Mouse (Mus musculus) R1 (cell line): ENCODE measurements around the gene Msh4.
"Not testable (repeated sequence)": the region's sequence is repeated elsewhere in the genome, so short reads cannot be mapped to it uniquely, and the experiment has no call there.

Source experiments
- DNase-seq: peaks from one replicate; pipeline ENCODE4 v3.0.0-alpha.2; 2018; ENCODE audit warnings: low read depth, low spot score

Msh4 gene

DNA sequence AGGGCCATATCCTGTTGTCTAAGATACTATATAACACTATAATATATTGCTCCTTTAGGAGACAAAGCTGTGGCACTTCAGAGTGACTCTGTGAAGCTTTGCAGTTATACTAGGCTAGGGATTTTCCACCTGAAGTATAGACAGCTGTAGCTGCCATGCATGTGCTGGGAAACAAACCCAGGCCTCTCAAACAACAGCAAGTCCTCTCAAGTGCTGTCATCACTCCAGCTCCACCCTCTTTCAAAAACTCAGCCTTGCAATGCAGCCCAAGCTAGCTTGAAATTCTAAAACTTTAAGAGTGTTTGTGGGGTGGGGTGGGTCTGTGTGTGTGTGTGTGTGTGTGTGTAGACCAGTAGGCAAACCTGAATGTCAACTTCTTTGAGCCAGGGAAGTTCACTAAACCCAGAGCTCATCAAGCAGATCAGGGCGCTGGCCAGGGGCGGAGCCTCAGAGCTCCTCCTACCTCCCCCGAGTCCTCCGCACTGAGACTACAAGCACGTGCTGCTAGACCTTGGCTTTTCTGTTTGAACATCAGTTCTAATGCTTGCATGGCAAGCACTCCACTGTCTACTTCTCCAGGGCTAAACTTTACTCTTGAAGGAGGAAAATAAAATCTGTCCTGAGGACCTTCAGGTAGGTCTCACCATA, 56.4 kb downstream of the Msh4 start:
- no peak for DNase-seq

GRCm38 (mm10) chr3:153847207-153847733, 58.7 kb downstream of the Msh4 start:
- DNase-seq: no peak

DNA sequence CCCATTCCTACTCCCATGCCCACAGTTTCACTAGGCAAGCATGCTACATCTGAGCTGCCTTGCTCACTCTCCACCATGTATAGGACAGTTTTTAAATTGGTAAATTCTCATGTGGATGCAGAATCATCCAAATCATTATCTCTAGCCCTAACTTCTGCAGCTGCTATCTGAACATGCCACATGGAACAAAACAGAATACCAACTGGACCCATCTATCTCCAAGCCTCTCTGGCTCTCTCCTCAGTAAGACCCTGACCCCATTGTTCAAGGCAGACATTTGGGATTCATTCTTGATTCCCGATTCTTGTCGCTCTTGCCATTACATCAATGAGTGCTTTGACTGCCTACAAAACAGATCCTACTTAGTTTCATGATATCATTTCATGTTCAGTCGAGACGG, 59.8 kb downstream of the Msh4 start:
- DNase-seq: no peak

GRCm38 (mm10) chr3:153845500-153845899, 60.4 kb downstream of the Msh4 start:
- no peak for DNase-seq

DNA sequence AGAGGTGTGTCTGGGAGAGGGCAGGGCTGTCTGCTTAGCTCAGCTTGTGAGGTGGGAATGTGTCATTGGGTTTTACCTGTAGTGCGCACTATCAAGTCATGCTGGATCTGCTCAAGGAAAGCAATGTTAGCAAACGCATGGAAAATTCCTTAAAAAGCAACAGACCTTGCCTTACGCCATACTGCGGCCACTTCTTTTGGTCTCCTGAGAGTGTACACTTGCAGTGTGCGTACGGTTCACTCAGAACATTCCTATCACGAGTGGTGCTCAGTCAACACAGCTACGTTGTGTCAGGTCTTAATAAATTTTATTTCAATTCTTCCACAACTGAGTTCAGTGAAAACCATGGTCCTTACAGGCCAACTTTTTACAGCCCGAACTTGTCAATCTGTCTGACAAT, 61.2 kb downstream of the Msh4 start:
- DNase-seq: no peak

- DNase-seq: no peak
Observed at GRCm38 (mm10) chr3:153844030-153844429, 61.9 kb downstream of the Msh4 start, which contains the start of gene Asb17. Gene Asb17 (plus strand): TSS chr3:153844209.

GRCm38 (mm10) chr3:153837593-153837992, 68.3 kb downstream of the Msh4 start:
- no peak for DNase-seq

DNA sequence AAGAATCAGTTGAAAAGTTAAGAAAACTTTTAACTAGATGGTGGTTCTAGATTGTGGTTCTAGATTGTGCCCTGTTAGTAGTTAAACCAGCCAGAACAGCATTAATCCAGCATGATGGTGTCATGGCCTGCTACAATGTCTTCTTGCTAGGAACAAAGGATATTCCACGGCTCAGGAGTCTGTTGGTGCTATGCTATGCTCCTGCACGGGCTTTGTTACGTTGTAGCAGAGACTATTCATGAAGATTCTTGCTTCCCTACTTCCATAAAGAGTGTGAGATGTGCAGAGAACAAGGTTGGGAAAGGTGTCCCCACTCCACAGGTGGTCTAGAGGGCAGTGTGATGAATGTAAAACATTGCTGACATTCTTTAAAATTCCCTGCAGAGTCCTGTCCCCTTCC, 69.6 kb downstream of the Msh4 start:
- no peak for DNase-seq

GRCm38 (mm10) chr3:153835455-153836086, 70.4 kb downstream of the Msh4 start:
- peak; percentile 62 for DNase-seq

DNA sequence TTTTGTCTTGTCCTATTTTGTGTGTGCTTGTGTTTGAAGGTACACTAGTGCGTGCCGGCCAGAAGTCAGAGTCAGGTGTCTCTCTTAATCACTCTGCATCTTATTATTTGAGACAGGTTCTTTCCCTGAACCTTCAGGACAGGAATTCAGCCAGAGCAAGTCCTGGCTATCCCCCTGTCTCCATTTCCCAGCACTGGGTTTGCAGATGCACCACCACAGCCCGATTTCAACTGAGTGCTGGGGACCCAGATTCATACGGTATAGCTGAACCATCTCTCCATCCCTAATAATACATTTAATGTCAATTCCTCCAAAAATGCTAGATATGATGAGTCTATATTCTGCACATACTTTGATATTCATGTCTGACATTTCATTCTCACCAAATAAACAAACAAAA, 71.9 kb downstream of the Msh4 start:
- DNase-seq: no peak

DNA sequence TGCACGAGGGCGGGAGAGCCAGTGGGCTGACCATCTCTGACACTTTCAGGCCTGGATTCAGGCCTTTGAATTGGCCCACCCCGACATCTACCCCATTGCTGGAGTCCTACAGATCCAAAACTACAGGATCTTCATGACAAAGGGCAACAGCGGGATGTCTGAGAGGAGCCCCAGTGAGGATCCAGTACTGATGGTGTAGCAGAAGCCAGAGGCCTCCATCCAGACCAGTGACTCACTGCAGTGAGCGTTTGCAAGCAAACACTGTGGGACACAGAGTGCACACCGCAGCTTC, 73.3 kb downstream of the Msh4 start:
- no peak for DNase-seq

GRCm38 (mm10) chr3:153831873-153832653, 73.9 kb downstream of the Msh4 start:
- no peak for DNase-seq

- peak; percentile 35 for DNase-seq
Observed at GRCm38 (mm10) chr3:153831014-153831872, 74.7 kb downstream of the Msh4 start.

GRCm38 (mm10) chr3:153829788-153830187, 76.2 kb downstream of the Msh4 start:
- DNase-seq: not testable (repeated sequence)

- no peak for DNase-seq
Observed at GRCm38 (mm10) chr3:153826616-153827015, 79.3 kb downstream of the Msh4 start.

DNA sequence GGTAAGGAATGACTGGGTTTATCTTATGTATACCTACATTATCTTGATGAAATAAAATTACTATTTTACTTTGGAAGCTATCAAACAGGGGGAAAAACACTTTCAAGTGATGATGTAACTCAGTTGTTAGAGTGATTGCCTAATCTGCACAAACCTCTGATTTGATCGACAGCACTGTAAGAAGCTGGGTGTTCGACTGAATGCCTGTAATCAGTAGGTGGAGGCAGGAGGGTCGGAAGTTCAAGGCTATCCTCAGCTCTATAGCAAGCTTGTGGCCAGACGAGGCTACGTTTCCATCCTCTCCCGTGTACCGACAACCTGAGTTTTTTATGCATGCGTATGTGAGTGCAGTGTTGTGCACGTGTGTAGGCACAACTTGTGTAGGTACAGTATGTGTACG, 80.7 kb downstream of the Msh4 start:
- no peak for DNase-seq

DNA sequence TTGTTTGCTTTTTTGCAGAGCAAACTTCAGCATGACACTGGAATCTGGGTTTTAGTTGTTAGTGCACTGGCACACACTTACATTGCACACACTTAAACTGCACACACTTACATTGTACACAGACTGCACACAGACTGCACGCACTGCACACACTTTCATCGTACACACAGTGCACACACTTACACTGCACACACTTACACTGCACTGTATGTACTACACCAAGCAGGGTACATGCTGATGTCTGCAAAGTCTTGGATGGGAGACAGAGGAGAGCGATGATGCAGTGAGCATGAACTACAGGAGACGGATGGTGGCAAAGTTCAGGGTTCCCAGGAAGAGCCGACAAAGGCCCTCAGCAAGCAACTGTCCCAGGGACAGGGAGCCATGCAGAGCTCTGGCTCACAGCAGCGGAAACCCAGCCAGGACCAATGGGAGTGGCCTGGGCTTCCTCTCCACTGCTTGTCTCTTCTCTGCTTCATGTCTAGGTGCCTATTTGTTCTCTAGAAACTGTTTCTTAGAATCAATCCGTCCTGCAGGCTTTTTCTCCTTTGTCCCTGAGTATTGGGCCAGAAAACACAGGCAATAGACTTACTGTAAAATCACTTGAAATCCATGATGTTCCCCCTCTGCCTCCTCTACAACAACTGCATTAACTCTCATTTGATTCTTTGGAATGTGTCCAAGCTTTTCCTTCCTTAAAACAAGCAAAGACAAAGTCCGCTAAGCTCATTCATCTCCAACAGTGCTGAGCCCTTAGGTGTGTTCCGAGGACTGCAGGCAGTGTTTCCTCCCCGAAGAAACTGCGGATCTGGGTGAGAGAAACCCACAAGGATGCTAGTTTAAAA, 82.0 kb downstream of the Msh4 start:
- DNase-seq: no peak

DNA sequence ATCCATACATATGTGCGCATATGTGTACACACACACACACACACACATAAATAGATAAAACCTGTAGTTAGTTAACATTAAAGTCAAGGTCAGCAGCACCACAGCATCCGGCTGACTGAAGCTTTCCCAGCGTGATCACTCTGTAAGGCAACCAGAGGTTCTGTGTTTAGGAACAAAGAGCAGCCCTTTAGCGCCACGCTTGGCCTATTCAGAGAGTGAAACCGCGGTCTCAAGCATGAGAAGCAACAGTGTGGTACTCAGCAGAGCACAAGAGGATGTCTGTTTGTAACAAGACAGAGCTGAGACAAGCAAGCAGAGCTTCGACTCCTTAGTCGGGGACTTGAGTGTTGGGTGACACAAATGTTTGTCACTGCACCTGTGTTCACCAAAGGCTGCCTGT, 86.5 kb downstream of the Msh4 start:
- peak; percentile 32 for DNase-seq

DNA sequence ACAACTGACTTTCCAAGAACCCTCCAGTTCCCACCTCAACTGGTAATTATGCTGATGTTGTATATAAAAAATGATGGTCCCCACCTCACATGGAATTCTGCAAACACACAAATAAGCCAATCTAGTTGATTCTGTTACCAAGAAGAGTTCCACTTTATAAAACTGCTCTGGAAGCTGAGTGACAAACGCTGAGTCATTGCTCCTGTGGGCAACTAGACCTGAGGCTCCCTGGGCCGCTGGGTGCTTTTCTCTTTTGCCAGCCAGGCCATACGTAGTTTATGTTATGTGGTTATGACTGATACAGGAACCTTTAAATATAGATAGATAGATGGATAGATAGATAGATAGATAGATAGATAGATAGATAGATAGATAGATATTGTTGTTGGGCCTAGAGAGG, 87.2 kb downstream of the Msh4 start:
- no peak for DNase-seq

DNA sequence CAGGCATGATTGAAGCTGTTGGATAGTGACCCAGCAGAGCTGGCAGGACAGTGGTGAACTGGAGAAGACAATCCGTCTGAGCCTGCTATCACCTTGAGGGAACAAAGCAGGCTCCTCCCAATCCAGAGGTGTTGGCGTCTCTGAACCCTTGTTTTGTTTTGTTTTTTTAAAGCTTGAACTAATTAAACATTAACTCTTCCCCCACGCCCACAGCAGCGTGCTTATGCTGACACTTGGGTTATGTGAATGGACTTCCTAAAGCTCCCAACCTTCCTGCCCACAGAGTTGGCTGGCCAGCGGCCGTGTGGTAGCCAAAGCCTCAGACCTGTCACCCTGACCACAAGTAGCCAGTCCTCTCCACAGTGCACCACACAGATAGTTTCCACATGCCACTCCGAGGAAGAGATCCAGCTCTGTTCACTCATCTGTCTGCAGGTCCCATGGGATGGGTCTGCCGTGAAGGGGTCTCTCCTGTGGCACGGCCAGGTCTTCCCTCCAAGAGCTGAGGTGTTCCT, 88.5 kb downstream of the Msh4 start:
- no peak for DNase-seq

- DNase-seq: no peak
Observed at GRCm38 (mm10) chr3:153814026-153814425, 91.9 kb downstream of the Msh4 start.
